ENCODE assay signal across 9 mouse cellular contexts in genomic region chr9:42491780-42492179, GRCm38 (mm10). TPM values are rescaled to one million over a fixed set of nuclear protein-coding genes. Genes with fewer than 3 reads are reported as not detected.
A peak's percentile ranks its signal among the peaks of the same experiment; 100 is the strongest.
DNase-seq lines count a peak whose midpoint lies in the region.
"Had no signal": no experiment of that assay in that cellular context is flagged by ENCODE, and none has a peak within 500 bp of the region (broad histone marks: within the 10 kb centered on the region; RNA-seq: fewer than 3 reads in every experiment).

No protein-coding gene starts in this region.

- DNase-seq in right cerebral cortex, adult 18-20 months = peak; percentile 74
- DNase-seq in right cerebral cortex, postnatal 4 days = no peak
- peak; percentile 77 for DNase-seq in layer of hippocampus, adult 11-12 months (ENCODE audit: low spot score)
- DNase-seq in left cerebral cortex, adult 9 months (ENCODE audit: low spot score in 2 of 2) = peak; percentile 40 to 72
- no peak for DNase-seq in neural tube, embryonic 10.5 days (ENCODE audit: extremely low spot score, low spot score)
- no peak for DNase-seq in urinary bladder, postnatal 25 days (ENCODE audit: low spot score)
- no peak for DNase-seq in gastrocnemius, postnatal 10 days
- DNase-seq: cerebellum, adult 9-11 months; spleen, adult 18-20 months had no signal

RNA-seq across cellular contexts. Expression of gene Tbcel, which starts 15.8 kb away (rescaled TPM):
- total RNA-seq in gastrocnemius, postnatal 10 days (2021) = 10 to 100 TPM; 23.1 to 23.9 TPM

Comparison
In these comparisons a context has a peak if more than half of its experiments do, and no peak if none do; other contexts are left out.
1. DNase-seq: peak in right cerebral cortex, adult 18-20 months (single experiment), layer of hippocampus, adult 11-12 months (single experiment) and left cerebral cortex, adult 9 months (2 of 2); none in right cerebral cortex, postnatal 4 days (single experiment), neural tube, embryonic 10.5 days (single experiment), urinary bladder, postnatal 25 days (single experiment) and gastrocnemius, postnatal 10 days (single experiment).